Mouse (Mus musculus): ENCODE data around the gene Zfp609. TPM values are rescaled to one million over a fixed set of nuclear protein-coding genes. Genes with fewer than 3 reads are reported as not detected.

The Zfp609 gene
- total and polyA plus RNA-seq, 2 experiments from 2014 or later, result 5.6 to 10.2 TPM

GRCm38 (mm10) chr9:65746479-65746878 lies 80.9 kb downstream of the Zfp609 start:
- 82% methylated on average over 2 of the region's 2 CpGs for WGBS
- ATAC-seq, result no peak
- Histone ChIP-seq H3K9me3 (ENCODE audit: low read length) (no peaks in the 10 kb centered on the region), H3K27me3 (ENCODE audit: insufficient read depth, low read length) (no peaks in the 10 kb centered on the region), H3K36me3 (ENCODE audit: insufficient read depth, low read length) (no peaks in the 10 kb centered on the region), H3K4me3 (ENCODE audit: low read length) (no peak overlapping the region), H3K9ac (replicated peaks; ENCODE audit: low read length) (no peak overlapping the region), H3K27ac (no peak overlapping the region), H3K4me1 (ENCODE audit: insufficient read depth, low read length) (peaks cover 16% of the 10 kb centered on the region), H3K4me2 (ENCODE audit: low read depth, low read length) (no peak overlapping the region)
- DNase-seq (ENCODE audit: low spot score), result no peak
- TF ChIP-seq CTCF (IDR thresholded peaks at IDR 0.05; ENCODE audit: low read depth), result no peak

- ATAC-seq, result no peak
- DNase-seq (ENCODE audit: low spot score), result no peak
- 58% methylated on average over 5 of the region's 5 CpGs for WGBS
- no peak overlapping the region for H3K4me2 ChIP-seq (ENCODE audit: low read depth, low read length)
- H3K27me3 ChIP-seq (ENCODE audit: insufficient read depth, low read length), result no peaks in the 10 kb centered on the region
- H3K27ac ChIP-seq, result peak overlapping the region; percentile 85
- H3K36me3 ChIP-seq (ENCODE audit: insufficient read depth, low read length), result no peaks in the 10 kb centered on the region
- H3K4me1 ChIP-seq (ENCODE audit: insufficient read depth, low read length), result peaks cover 16% of the 10 kb centered on the region
- no peak overlapping the region for H3K9ac ChIP-seq (replicated peaks; ENCODE audit: low read length)
- H3K9me3 ChIP-seq (ENCODE audit: low read length), result no peaks in the 10 kb centered on the region
- H3K4me3 ChIP-seq (ENCODE audit: low read length), result no peak overlapping the region
- no peak for TF ChIP-seq CTCF (IDR thresholded peaks at IDR 0.05; ENCODE audit: low read depth)
Observed at GRCm38 (mm10) chr9:65745456-65745855, 81.9 kb downstream of the Zfp609 start.

- no peak overlapping the region for H3K4me3 ChIP-seq (ENCODE audit: low read length)
- no peaks in the 10 kb centered on the region for H3K36me3 ChIP-seq (ENCODE audit: insufficient read depth, low read length)
- H3K9ac ChIP-seq (replicated peaks; ENCODE audit: low read length), result peak overlapping the region; percentile 14
- peak overlapping the region; percentile 16; the same call in 1 of the 2 replicates for H3K4me2 ChIP-seq (ENCODE audit: low read depth, low read length)
- peaks cover 16% of the 10 kb centered on the region for H3K4me1 ChIP-seq (ENCODE audit: insufficient read depth, low read length)
- H3K9me3 ChIP-seq (ENCODE audit: low read length), result no peaks in the 10 kb centered on the region
- ATAC-seq, result peak; percentile 95
- peak overlapping the region; percentile 85 for H3K27ac ChIP-seq
- DNase-seq (ENCODE audit: low spot score), result peak; percentile 90
- H3K27me3 ChIP-seq (ENCODE audit: insufficient read depth, low read length), result no peaks in the 10 kb centered on the region
- 17% methylated on average over 4 of the region's 4 CpGs for WGBS
- TF ChIP-seq CTCF (IDR thresholded peaks at IDR 0.05; ENCODE audit: low read depth), result no peak
Observed at GRCm38 (mm10) chr9:65744171-65745082, 82.9 kb downstream of the Zfp609 start.

GRCm38 (mm10) chr9:65743809-65744170 lies 83.6 kb downstream of the Zfp609 start:
- no peak overlapping the region for H3K9ac ChIP-seq (replicated peaks; ENCODE audit: low read length)

GRCm38 (mm10) chr9:65743322-65743721 lies 84.0 kb downstream of the Zfp609 start:
- Histone ChIP-seq H3K9me3 (ENCODE audit: low read length) (no peaks in the 10 kb centered on the region), H3K4me1 (ENCODE audit: insufficient read depth, low read length) (peaks cover 16% of the 10 kb centered on the region), H3K4me3 (ENCODE audit: low read length) (no peak overlapping the region), H3K27me3 (ENCODE audit: insufficient read depth, low read length) (no peaks in the 10 kb centered on the region), H3K4me2 (ENCODE audit: low read depth, low read length) (no peak overlapping the region), H3K36me3 (ENCODE audit: insufficient read depth, low read length) (no peaks in the 10 kb centered on the region), H3K9ac (replicated peaks; ENCODE audit: low read length) (no peak overlapping the region), H3K27ac (peak overlapping the region; percentile 85; the same call in 1 of the 2 replicates)
- ATAC-seq (no peak), DNase-seq (ENCODE audit: low spot score) (no peak)
- no peak for TF ChIP-seq CTCF (IDR thresholded peaks at IDR 0.05; ENCODE audit: low read depth)

More at GRCm38 (mm10) chr9:65743809-65744170, 83.6 kb downstream of the Zfp609 start:
- ATAC-seq (no peak), DNase-seq (ENCODE audit: low spot score) (no peak)
- TF ChIP-seq CTCF (IDR thresholded peaks at IDR 0.05; ENCODE audit: low read depth), result no peak
- Histone ChIP-seq H3K4me3 (ENCODE audit: low read length) (no peak overlapping the region), H3K27ac (peak overlapping the region; percentile 85), H3K27me3 (ENCODE audit: insufficient read depth, low read length) (no peaks in the 10 kb centered on the region), H3K36me3 (ENCODE audit: insufficient read depth, low read length) (no peaks in the 10 kb centered on the region), H3K4me2 (ENCODE audit: low read depth, low read length) (no peak overlapping the region), H3K4me1 (ENCODE audit: insufficient read depth, low read length) (peaks cover 16% of the 10 kb centered on the region), H3K9me3 (ENCODE audit: low read length) (no peaks in the 10 kb centered on the region)

- DNase-seq (ENCODE audit: low spot score) (no peak), ATAC-seq (no peak)
- Histone ChIP-seq H3K4me1 (ENCODE audit: insufficient read depth, low read length) (peaks cover 16% of the 10 kb centered on the region), H3K9me3 (ENCODE audit: low read length) (no peaks in the 10 kb centered on the region), H3K27ac (peak overlapping the region; percentile 85; the same call in 1 of the 2 replicates), H3K4me2 (ENCODE audit: low read depth, low read length) (no peak overlapping the region), H3K9ac (replicated peaks; ENCODE audit: low read length) (no peak overlapping the region), H3K4me3 (ENCODE audit: low read length) (no peak overlapping the region), H3K27me3 (ENCODE audit: insufficient read depth, low read length) (no peaks in the 10 kb centered on the region), H3K36me3 (ENCODE audit: insufficient read depth, low read length) (no peaks in the 10 kb centered on the region)
- no peak for TF ChIP-seq CTCF (IDR thresholded peaks at IDR 0.05; ENCODE audit: low read depth)
- 81% methylated on average over 3 of the region's 3 CpGs for WGBS
Observed at GRCm38 (mm10) chr9:65742777-65743176, 84.6 kb downstream of the Zfp609 start.

All from hindbrain, postnatal 0 days (tissue).